Mouse (Mus musculus) liver, embryonic 16.5 days (tissue): ENCODE data around the gene Prdm12. TPM values are rescaled to one million over a fixed set of nuclear protein-coding genes. Genes with fewer than 3 reads are reported as not detected.

ENCODE experiments used
- ATAC-seq: fragments of 200-750 bp; cut with Nextera tagmentation; 2 replicates; pipeline ENCODE4 v1.8.0; 2017; ENCODE audit warnings: low read depth, mild to moderate bottlenecking, moderate number of reproducible peaks, moderate library complexity
- H3K27ac ChIP-seq: fragments of 300-500 bp; sonication (generic); 2 replicates; pipeline ENCODE4 v1.5.1; 2014; ENCODE audit warnings: mild to moderate bottlenecking, low read length
- H3K27me3 ChIP-seq: fragments of 300-500 bp; sonication (generic); 2 replicates; pipeline ENCODE4 v1.6.1; 2014; ENCODE audit warnings: low read depth, low read length, mixed read lengths; ENCODE audit not compliant: control insufficient read depth, insufficient read depth
- H3K36me3 ChIP-seq: fragments of 300-500 bp; sonication (generic); 2 replicates; pipeline ENCODE4 v1.6.1; 2014; ENCODE audit warnings: mild to moderate bottlenecking; ENCODE audit not compliant: control insufficient read depth, insufficient read depth
- H3K4me1 ChIP-seq: fragments of 300-500 bp; sonication (generic); 2 replicates; pipeline ENCODE4 v1.6.1; 2014; ENCODE audit warnings: low read depth, low read length, mixed read lengths; ENCODE audit not compliant: control insufficient read depth
- H3K4me2 ChIP-seq: fragments of 300-500 bp; sonication (generic); 2 replicates; pipeline ENCODE4 v1.6.1; 2014; ENCODE audit warnings: low read depth, low read length, mixed read lengths
- H3K4me3 ChIP-seq: fragments of 300-500 bp; sonication (generic); 2 replicates; pipeline ENCODE4 v1.5.1; 2014; ENCODE audit warnings: low read depth, mild to moderate bottlenecking, low read length
- H3K9ac ChIP-seq: fragments of 300-500 bp; sonication (generic); 2 replicates; pipeline ENCODE4 v1.6.1; 2014; ENCODE audit warnings: low read depth, low read length
- H3K9me3 ChIP-seq: fragments of 300-500 bp; sonication (generic); replicated peaks from 2 replicates; pipeline ENCODE4 v1.6.1; 2016; ENCODE audit warnings: low read length; ENCODE audit not compliant: control insufficient read depth
- WGBS: fragments of 180-500 bp; shearing (Covaris S2); extraction: QIAGEN DNeasy Blood & Tissue Kit; methylation state at CpG from one replicate; pipeline ENCODE4 v1.1.7; 2014; ENCODE audit not compliant: insufficient replicate concordance; 5-methylcytosine and 5-hydroxymethylcytosine counted together
- polyA plus RNA-seq: library from polyadenylated mRNA; unstranded; fragments of >200 nt; fragmentation: Nextera tagmentation; extraction: Ambion mirVana; gene quantifications from 2 replicates; pipeline ENCODE4 v1.2.1, GENCODE M21; 2015

Prdm12 gene
- not detected in 2 replicates for polyA plus RNA-seq

- Histone ChIP-seq H3K9me3 (no peaks in the 10 kb centered on the region), H3K4me3 (no peak within 1 kb of the TSS), H3K27ac (no peak within 1 kb of the TSS), H3K27me3 (peaks cover 98% of the 10 kb centered on the region), H3K4me1 (peaks cover 2% of the 10 kb centered on the region; the same call in 1 of the 2 replicates), H3K4me2 (no peak within 1 kb of the TSS), H3K36me3 (no peaks in the 10 kb centered on the region), H3K9ac (no peak within 1 kb of the TSS)
- 3% methylated on average over 41 of the region's 41 CpGs for WGBS
- ATAC-seq = no peak
These were observed at the start of gene Prdm12 for GRCm38 (mm10) chr2:31639901-31640608. Gene Prdm12, plus strand, starts transcription at chr2:31640037.

GRCm38 (mm10) chr2:31591799-31592484, 47.9 kb upstream of the Prdm12 start:
- H3K4me2 ChIP-seq = no peak overlapping the region
- ATAC-seq = no peak
- H3K27me3 ChIP-seq = no peaks in the 10 kb centered on the region
- H3K4me3 ChIP-seq = no peak overlapping the region
- H3K9me3 ChIP-seq = no peaks in the 10 kb centered on the region
- H3K9ac ChIP-seq = no peak overlapping the region
- 77% methylated on average over 9 of the region's 9 CpGs for WGBS
- no peak overlapping the region for H3K27ac ChIP-seq
- H3K4me1 ChIP-seq = peaks cover 3% of the 10 kb centered on the region; the same call in 1 of the 2 replicates
- peaks cover 12% of the 10 kb centered on the region for H3K36me3 ChIP-seq

GRCm38 (mm10) chr2:31607555-31607954, 32.3 kb upstream of the Prdm12 start:
- H3K36me3 ChIP-seq = peaks cover 22% of the 10 kb centered on the region
- WGBS = 30% methylated on average over 1 of the region's 1 CpGs
- no peaks in the 10 kb centered on the region for H3K27me3 ChIP-seq
- peak; percentile 67 for ATAC-seq
- no peaks in the 10 kb centered on the region for H3K9me3 ChIP-seq
- H3K4me3 ChIP-seq = no peak overlapping the region
- no peak overlapping the region for H3K4me2 ChIP-seq
- H3K4me1 ChIP-seq = peaks cover 12% of the 10 kb centered on the region
- no peak overlapping the region for H3K9ac ChIP-seq
- H3K27ac ChIP-seq = 0 out of 2 replicates have a peak overlapping the region, but pooled peaks have one; percentile 27

GRCm38 (mm10) chr2:31609859-31610261, 30.0 kb upstream of the Prdm12 start:
- Histone ChIP-seq H3K27me3 (no peaks in the 10 kb centered on the region), H3K4me2 (no peak overlapping the region), H3K9ac (no peak overlapping the region), H3K4me1 (peaks cover 12% of the 10 kb centered on the region), H3K4me3 (no peak overlapping the region), H3K36me3 (peaks cover 25% of the 10 kb centered on the region), H3K9me3 (no peaks in the 10 kb centered on the region), H3K27ac (no peak overlapping the region)
- WGBS = 47% methylated on average over 7 of the region's 7 CpGs
- ATAC-seq = no peak

- Histone ChIP-seq H3K27me3 (no peaks in the 10 kb centered on the region), H3K27ac (no peak overlapping the region), H3K36me3 (peaks cover 24% of the 10 kb centered on the region), H3K4me3 (no peak overlapping the region), H3K9me3 (no peaks in the 10 kb centered on the region), H3K9ac (no peak overlapping the region), H3K4me1 (peaks cover 12% of the 10 kb centered on the region), H3K4me2 (no peak overlapping the region)
- no peak for ATAC-seq
- WGBS = 65% methylated on average over 4 of the region's 4 CpGs
These were observed 28.9 kb upstream of the Prdm12 start for GRCm38 (mm10) chr2:31610922-31611321.

GRCm38 (mm10) chr2:31611400-31611799, 28.4 kb upstream of the Prdm12 start:
- peaks cover 20% of the 10 kb centered on the region for H3K36me3 ChIP-seq
- H3K27me3 ChIP-seq = no peaks in the 10 kb centered on the region
- H3K4me3 ChIP-seq = no peak overlapping the region
- H3K4me1 ChIP-seq = peaks cover 12% of the 10 kb centered on the region
- no peak overlapping the region for H3K9ac ChIP-seq
- no peaks in the 10 kb centered on the region for H3K9me3 ChIP-seq
- no peak for ATAC-seq
- no peak overlapping the region for H3K27ac ChIP-seq
- WGBS = 70% methylated on average over 8 of the region's 8 CpGs
- H3K4me2 ChIP-seq = no peak overlapping the region

- no peaks in the 10 kb centered on the region for H3K27me3 ChIP-seq
- no peak overlapping the region for H3K4me3 ChIP-seq
- ATAC-seq = no peak
- H3K9me3 ChIP-seq = no peaks in the 10 kb centered on the region
- 66% methylated on average over 6 of the region's 6 CpGs for WGBS
- H3K4me1 ChIP-seq = peaks cover 7% of the 10 kb centered on the region
- no peak overlapping the region for H3K9ac ChIP-seq
- H3K27ac ChIP-seq = no peak overlapping the region
- H3K36me3 ChIP-seq = peaks cover 19% of the 10 kb centered on the region
- no peak overlapping the region for H3K4me2 ChIP-seq
These were observed 27.2 kb upstream of the Prdm12 start for GRCm38 (mm10) chr2:31612627-31613026.

GRCm38 (mm10) chr2:31613781-31614180, 26.1 kb upstream of the Prdm12 start:
- Histone ChIP-seq H3K9me3 (no peaks in the 10 kb centered on the region), H3K36me3 (peaks cover 19% of the 10 kb centered on the region), H3K9ac (no peak overlapping the region), H3K27ac (no peak overlapping the region), H3K4me1 (no peaks in the 10 kb centered on the region), H3K4me3 (no peak overlapping the region), H3K27me3 (no peaks in the 10 kb centered on the region), H3K4me2 (no peak overlapping the region)
- WGBS = 76% methylated on average over 7 of the region's 7 CpGs
- no peak for ATAC-seq
